Mouse (Mus musculus) megakaryocyte, embryonic 14.5 days (primary cell): ENCODE measurements around the gene Cybrd1.

Experiments
- FLI1 ChIP-seq: IDR thresholded peaks from 2 replicates; pipeline ENCODE4 v1.6.1; 2012; ENCODE audit warnings: low read length, inconsistent platforms, mixed read lengths
- GATA1 ChIP-seq: IDR thresholded peaks from 3 replicates; pipeline ENCODE4 v1.6.1; 2012; ENCODE audit warnings: mixed read lengths, low read length, inconsistent platforms, borderline replicate concordance

DNA sequence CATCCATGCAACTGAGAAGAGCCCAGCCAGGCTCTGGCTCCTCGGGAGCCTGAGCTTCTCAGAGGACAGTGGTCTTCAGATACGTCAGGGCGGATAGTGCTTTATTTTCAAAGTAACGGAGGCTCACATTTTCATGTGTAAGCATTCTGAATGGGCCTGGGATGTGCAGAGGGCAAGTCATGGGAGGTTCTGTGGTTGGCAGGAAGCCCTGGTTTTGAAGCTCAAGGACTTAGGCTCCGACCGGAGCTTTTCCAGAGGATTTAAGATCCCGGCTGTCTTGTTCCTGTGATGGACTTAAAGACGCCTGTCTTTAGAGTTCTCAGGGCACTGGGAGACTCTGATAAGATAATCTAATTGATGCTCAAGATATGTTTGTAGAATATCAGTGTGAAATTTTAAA is 38.7 kb downstream of the Cybrd1 start:
- TF ChIP-seq GATA1 (no peak), FLI1 (no peak)
